Mouse (Mus musculus) embryonic facial prominence, embryonic 12.5 days (tissue): ENCODE measurements around the gene Cytip. TPM values are rescaled to one million over a fixed set of nuclear protein-coding genes. Genes with fewer than 3 reads are reported as not detected.

Experiments used
- ATAC-seq: fragments of 200-750 bp; cut with Nextera tagmentation; 2 replicates; pipeline ENCODE4 v1.8.0; 2017; ENCODE audit not compliant: insufficient number of reproducible peaks, insufficient read depth, low FRiP score, low TSS enrichment
- H3K27ac ChIP-seq: fragments of 300-500 bp; sonication (generic); 2 replicates; pipeline ENCODE4 v1.5.1; 2016; ENCODE audit warnings: mild to moderate bottlenecking
- H3K27me3 ChIP-seq: fragments of 300-500 bp; sonication (generic); 2 replicates; pipeline ENCODE4 v1.6.1; 2016; ENCODE audit warnings: mild to moderate bottlenecking, moderate library complexity
- H3K36me3 ChIP-seq: fragments of 300-500 bp; sonication (generic); 2 replicates; pipeline ENCODE4 v1.6.1; 2016; ENCODE audit warnings: mild to moderate bottlenecking
- H3K4me1 ChIP-seq: fragments of 300-500 bp; sonication (generic); 2 replicates; pipeline ENCODE4 v1.6.1; 2016
- H3K4me2 ChIP-seq: fragments of 300-500 bp; sonication (generic); replicated peaks from 2 replicates; pipeline ENCODE4 v1.6.1; 2016; ENCODE audit warnings: mild to moderate bottlenecking, moderate library complexity
- H3K4me3 ChIP-seq: fragments of 300-500 bp; sonication (generic); 2 replicates; pipeline ENCODE4 v1.5.1; 2016; ENCODE audit warnings: mild to moderate bottlenecking
- H3K9ac ChIP-seq: fragments of 300-500 bp; sonication (generic); 2 replicates; pipeline ENCODE4 v1.6.1; 2016; ENCODE audit warnings: mild to moderate bottlenecking, moderate library complexity
- H3K9me3 ChIP-seq: fragments of 300-500 bp; sonication (generic); 2 replicates; pipeline ENCODE4 v1.6.1; 2016; ENCODE audit warnings: mild to moderate bottlenecking, moderate library complexity
- WGBS: fragments of 180-500 bp; shearing (Covaris S2); methylation state at CpG from one replicate; pipeline ENCODE4 v1.1.7; 2016; 5-methylcytosine and 5-hydroxymethylcytosine counted together
- polyA plus RNA-seq: library from polyadenylated mRNA; unstranded; fragments of >200 nt; fragmentation: Nextera tagmentation; extraction: Ambion mirVana; gene quantifications from 2 replicates; pipeline ENCODE4 v1.2.1, GENCODE M21; 2016

Gene Cytip
- polyA plus RNA-seq, result 0.27 TPM in 2 replicates

GRCm38 (mm10) chr2:58195346-58195745, at the start of gene Cytip:
TSS of gene Cytip (minus strand) at chr2:58195532.
- Histone ChIP-seq H3K9ac (no peak within 1 kb of the TSS), H3K4me1 (no peaks in the 10 kb centered on the region), H3K4me3 (no peak within 1 kb of the TSS), H3K36me3 (no peaks in the 10 kb centered on the region), H3K27me3 (no peaks in the 10 kb centered on the region), H3K4me2 (no peak within 1 kb of the TSS), H3K9me3 (no peaks in the 10 kb centered on the region), H3K27ac (no peak within 1 kb of the TSS)
- 74% methylated on average over 4 of the region's 4 CpGs for WGBS
- ATAC-seq, result no peak

DNA sequence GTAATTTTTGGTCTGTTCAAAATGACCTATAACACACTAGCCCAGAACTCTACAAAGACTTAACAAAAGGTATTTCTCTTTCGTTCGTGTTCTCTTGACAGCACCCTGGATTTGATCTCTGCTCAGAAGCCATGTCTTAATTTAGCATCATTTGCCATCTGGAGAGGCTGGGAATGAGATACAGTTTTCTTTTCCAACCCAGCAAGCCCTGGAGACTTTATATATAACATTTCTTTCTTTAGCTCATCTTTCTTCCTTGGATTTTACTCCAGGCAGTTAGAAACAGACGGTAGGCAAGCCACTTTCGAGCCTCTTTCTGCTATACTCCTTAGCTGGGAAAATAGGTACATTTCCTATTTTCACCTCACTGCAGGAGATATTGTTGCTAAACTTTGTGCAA, 45.3 kb upstream of the Cytip start:
- Histone ChIP-seq H3K27ac (no peak overlapping the region), H3K36me3 (no peaks in the 10 kb centered on the region), H3K4me2 (no peak overlapping the region), H3K4me3 (no peak overlapping the region), H3K9ac (no peak overlapping the region), H3K27me3 (no peaks in the 10 kb centered on the region), H3K9me3 (no peaks in the 10 kb centered on the region), H3K4me1 (no peaks in the 10 kb centered on the region)
- 80% methylated on average over 4 of the region's 4 CpGs for WGBS
- ATAC-seq, result no peak

- Histone ChIP-seq H3K9ac (no peak overlapping the region), H3K4me3 (no peak overlapping the region), H3K27ac (no peak overlapping the region), H3K27me3 (no peaks in the 10 kb centered on the region), H3K36me3 (no peaks in the 10 kb centered on the region), H3K9me3 (no peaks in the 10 kb centered on the region), H3K4me2 (no peak overlapping the region), H3K4me1 (no peaks in the 10 kb centered on the region)
- no peak for ATAC-seq
- WGBS, result 79% methylated on average over 2 of the region's 2 CpGs
Observed at GRCm38 (mm10) chr2:58237487-58237886, 42.2 kb upstream of the Cytip start.

DNA sequence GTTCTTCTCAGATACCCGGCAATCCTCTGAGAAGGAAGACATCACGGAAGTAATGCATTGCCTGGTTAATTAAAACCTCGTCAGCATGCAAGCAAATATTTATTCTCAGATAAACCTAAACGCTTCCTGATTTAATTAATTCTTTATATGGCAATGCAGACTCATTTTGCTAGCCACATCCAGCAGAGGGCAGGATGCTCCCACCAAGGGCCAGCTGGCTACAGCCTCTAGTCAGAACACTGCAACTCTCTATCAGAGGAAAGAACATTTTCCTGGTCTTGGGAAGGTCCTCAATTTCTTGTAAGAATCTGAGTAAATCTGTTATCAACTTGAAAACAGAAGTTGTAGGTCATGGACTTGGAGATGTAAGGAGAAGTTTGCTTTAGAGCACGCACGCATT, 4.1 kb upstream of the Cytip start:
- 74% methylated on average over 6 of the region's 6 CpGs for WGBS
- Histone ChIP-seq H3K9ac (no peak overlapping the region), H3K4me1 (no peaks in the 10 kb centered on the region), H3K4me2 (no peak overlapping the region), H3K27ac (no peak overlapping the region), H3K36me3 (no peaks in the 10 kb centered on the region), H3K27me3 (no peaks in the 10 kb centered on the region), H3K4me3 (no peak overlapping the region), H3K9me3 (no peaks in the 10 kb centered on the region)
- ATAC-seq, result no peak

DNA sequence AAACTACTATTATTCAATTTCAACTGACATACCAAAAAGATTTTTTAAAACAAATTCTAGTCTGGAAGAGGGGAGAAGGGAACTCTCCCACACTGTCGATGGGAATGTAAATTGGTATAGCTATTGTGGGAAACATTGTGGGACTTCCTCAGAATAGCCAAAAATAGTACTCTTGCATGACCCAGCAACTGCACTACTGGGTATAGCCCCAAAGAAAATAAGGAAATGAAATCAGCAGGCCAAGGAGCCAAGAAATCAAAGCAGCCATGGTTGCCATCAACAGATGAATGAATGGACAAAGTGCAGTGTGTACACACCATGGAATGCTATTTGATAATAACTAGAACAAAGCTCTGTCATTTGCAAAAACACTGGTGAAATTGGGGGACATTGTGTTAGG, 1.5 kb upstream of the Cytip start:
- H3K4me3 ChIP-seq, result no peak overlapping the region
- no peak overlapping the region for H3K27ac ChIP-seq
- no peaks in the 10 kb centered on the region for H3K36me3 ChIP-seq
- no peaks in the 10 kb centered on the region for H3K4me1 ChIP-seq
- no peak overlapping the region for H3K4me2 ChIP-seq
- WGBS, result 71% methylated on average over 1 of the region's 1 CpGs
- H3K27me3 ChIP-seq, result no peaks in the 10 kb centered on the region
- no peak overlapping the region for H3K9ac ChIP-seq
- no peaks in the 10 kb centered on the region for H3K9me3 ChIP-seq
- ATAC-seq, result no peak

- 82% methylated on average over 10 of the region's 10 CpGs for WGBS
- no peak overlapping the region for H3K4me2 ChIP-seq
- H3K9me3 ChIP-seq, result no peaks in the 10 kb centered on the region
- no peak overlapping the region for H3K4me3 ChIP-seq
- ATAC-seq, result no peak
- H3K9ac ChIP-seq, result no peak overlapping the region
- H3K36me3 ChIP-seq, result no peaks in the 10 kb centered on the region
- no peaks in the 10 kb centered on the region for H3K4me1 ChIP-seq
- H3K27me3 ChIP-seq, result no peaks in the 10 kb centered on the region
- no peak overlapping the region for H3K27ac ChIP-seq
Observed at GRCm38 (mm10) chr2:58194422-58195115, 763 bp downstream of the Cytip start.

GRCm38 (mm10) chr2:58192160-58192559, 3.2 kb downstream of the Cytip start:
- Histone ChIP-seq H3K4me2 (no peak overlapping the region), H3K4me3 (no peak overlapping the region), H3K9me3 (no peaks in the 10 kb centered on the region), H3K36me3 (no peaks in the 10 kb centered on the region), H3K27ac (no peak overlapping the region), H3K9ac (no peak overlapping the region), H3K27me3 (no peaks in the 10 kb centered on the region), H3K4me1 (no peaks in the 10 kb centered on the region)
- 0 out of 2 replicates have a peak, but pooled peaks have one; percentile 35 for ATAC-seq
- 88% methylated on average over 5 of the region's 5 CpGs for WGBS

DNA sequence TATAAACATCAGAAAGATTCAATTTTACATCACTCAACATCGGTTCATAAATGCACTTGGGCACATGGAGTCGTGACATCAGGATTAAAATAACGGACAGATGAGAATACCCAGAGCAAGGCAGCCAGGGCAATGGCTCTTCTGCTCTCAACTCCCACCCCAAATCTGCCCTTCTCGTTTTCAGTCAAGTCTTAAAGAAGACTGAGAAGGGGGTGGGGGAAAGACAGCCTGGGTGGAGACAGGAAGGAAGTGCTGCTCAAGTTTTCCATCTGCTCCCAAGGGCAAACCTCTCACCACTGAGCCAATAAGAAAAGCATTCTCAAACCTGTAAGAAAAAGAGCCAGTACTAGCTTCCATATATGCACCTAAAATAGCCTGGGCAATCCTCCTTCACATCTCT, 5.8 kb downstream of the Cytip start:
- H3K4me1 ChIP-seq, result no peaks in the 10 kb centered on the region
- no peaks in the 10 kb centered on the region for H3K27me3 ChIP-seq
- WGBS, result 63% methylated on average over 4 of the region's 4 CpGs
- H3K27ac ChIP-seq, result no peak overlapping the region
- H3K9me3 ChIP-seq, result no peaks in the 10 kb centered on the region
- ATAC-seq, result no peak
- no peak overlapping the region for H3K4me3 ChIP-seq
- no peak overlapping the region for H3K4me2 ChIP-seq
- no peaks in the 10 kb centered on the region for H3K36me3 ChIP-seq
- H3K9ac ChIP-seq, result no peak overlapping the region

- WGBS, result 41% methylated on average over 1 of the region's 1 CpGs
- H3K4me3 ChIP-seq, result no peak overlapping the region
Observed at GRCm38 (mm10) chr2:58188903-58189302, 6.4 kb downstream of the Cytip start.

GRCm38 (mm10) chr2:58187310-58188051, 7.9 kb downstream of the Cytip start:
- Histone ChIP-seq H3K4me2 (no peak overlapping the region), H3K36me3 (no peaks in the 10 kb centered on the region), H3K9ac (no peak overlapping the region), H3K27ac (no peak overlapping the region), H3K4me1 (no peaks in the 10 kb centered on the region), H3K4me3 (no peak overlapping the region), H3K27me3 (no peaks in the 10 kb centered on the region), H3K9me3 (no peaks in the 10 kb centered on the region)
- ATAC-seq, result no peak
- 78% methylated on average over 8 of the region's 8 CpGs for WGBS

More at GRCm38 (mm10) chr2:58188903-58189302, 6.4 kb downstream of the Cytip start:
- H3K27me3 ChIP-seq, result no peaks in the 10 kb centered on the region
- no peak overlapping the region for H3K27ac ChIP-seq
- H3K4me1 ChIP-seq, result no peaks in the 10 kb centered on the region
- no peak overlapping the region for H3K9ac ChIP-seq
- H3K4me2 ChIP-seq, result no peak overlapping the region
- no peak for ATAC-seq
- H3K36me3 ChIP-seq, result no peaks in the 10 kb centered on the region
- no peaks in the 10 kb centered on the region for H3K9me3 ChIP-seq

GRCm38 (mm10) chr2:58184197-58184596, 11.1 kb downstream of the Cytip start:
- H3K4me1 ChIP-seq, result no peaks in the 10 kb centered on the region
- H3K36me3 ChIP-seq, result no peaks in the 10 kb centered on the region
- ATAC-seq, result no peak
- no peak overlapping the region for H3K4me2 ChIP-seq
- WGBS, result 79% methylated on average over 2 of the region's 2 CpGs
- no peak overlapping the region for H3K27ac ChIP-seq
- no peaks in the 10 kb centered on the region for H3K27me3 ChIP-seq
- H3K9me3 ChIP-seq, result no peaks in the 10 kb centered on the region
- H3K9ac ChIP-seq, result no peak overlapping the region
- H3K4me3 ChIP-seq, result no peak overlapping the region

DNA sequence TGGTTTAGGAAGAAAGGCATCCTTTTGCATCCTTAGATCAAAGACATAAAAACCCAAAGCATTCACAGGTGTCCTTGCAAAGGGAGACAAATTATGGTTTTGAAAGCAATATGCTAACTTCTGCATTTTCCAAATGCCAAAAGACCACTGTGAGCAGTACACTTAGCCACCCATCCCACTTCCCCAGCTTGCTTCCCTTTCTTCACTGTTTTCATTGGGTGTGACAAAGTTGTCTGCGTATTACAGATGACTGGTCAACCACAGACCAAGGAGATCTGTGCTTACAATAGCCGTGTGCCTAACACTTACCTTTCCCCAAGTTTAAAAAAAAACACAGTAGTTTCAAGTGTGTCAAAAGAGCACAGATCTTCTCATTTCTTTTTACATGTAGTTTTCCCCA, 11.7 kb downstream of the Cytip start:
- H3K27me3 ChIP-seq, result no peaks in the 10 kb centered on the region
- H3K9ac ChIP-seq, result no peak overlapping the region
- H3K4me1 ChIP-seq, result no peaks in the 10 kb centered on the region
- no peak overlapping the region for H3K4me2 ChIP-seq
- no peaks in the 10 kb centered on the region for H3K36me3 ChIP-seq
- no peak overlapping the region for H3K4me3 ChIP-seq
- no peak overlapping the region for H3K27ac ChIP-seq
- no peaks in the 10 kb centered on the region for H3K9me3 ChIP-seq
- no peak for ATAC-seq
- 92% methylated on average over 2 of the region's 2 CpGs for WGBS
